Mouse (Mus musculus): Measurements from ENCODE around the gene Ampd3.

The Ampd3 gene

GRCm38 (mm10) chr7:110772343-110772742 lies 4.3 kb downstream of the Ampd3 start:
- no peak for DNase-seq

- peak; percentile 50 to 66 for DNase-seq
Measured at GRCm38 (mm10) chr7:110773204-110774002, 5.4 kb downstream of the Ampd3 start.

DNA sequence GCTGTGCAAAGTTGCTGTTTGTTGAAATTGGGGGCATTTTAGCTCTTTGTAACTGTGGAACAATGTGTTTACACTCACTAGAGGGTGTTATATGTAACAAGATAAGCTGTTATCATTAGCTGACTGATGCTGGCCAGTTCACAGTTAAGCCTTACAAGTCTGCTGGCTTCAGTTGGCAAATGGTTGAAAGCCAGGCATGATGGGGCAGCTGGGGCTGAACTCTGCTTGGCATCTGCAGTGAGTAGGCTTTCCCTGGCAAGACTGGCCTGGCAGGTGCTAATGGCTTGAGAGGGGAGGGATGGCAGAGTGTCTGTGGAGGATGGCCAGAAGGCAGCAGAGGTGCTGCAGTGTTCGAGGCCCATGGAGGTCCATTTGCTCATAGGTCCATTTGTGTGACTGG lies 6.1 kb downstream of the Ampd3 start:
- peak; percentile 25 to 40 for DNase-seq

- DNase-seq, result no peak
Measured at GRCm38 (mm10) chr7:110774674-110775073, 6.7 kb downstream of the Ampd3 start.

DNA sequence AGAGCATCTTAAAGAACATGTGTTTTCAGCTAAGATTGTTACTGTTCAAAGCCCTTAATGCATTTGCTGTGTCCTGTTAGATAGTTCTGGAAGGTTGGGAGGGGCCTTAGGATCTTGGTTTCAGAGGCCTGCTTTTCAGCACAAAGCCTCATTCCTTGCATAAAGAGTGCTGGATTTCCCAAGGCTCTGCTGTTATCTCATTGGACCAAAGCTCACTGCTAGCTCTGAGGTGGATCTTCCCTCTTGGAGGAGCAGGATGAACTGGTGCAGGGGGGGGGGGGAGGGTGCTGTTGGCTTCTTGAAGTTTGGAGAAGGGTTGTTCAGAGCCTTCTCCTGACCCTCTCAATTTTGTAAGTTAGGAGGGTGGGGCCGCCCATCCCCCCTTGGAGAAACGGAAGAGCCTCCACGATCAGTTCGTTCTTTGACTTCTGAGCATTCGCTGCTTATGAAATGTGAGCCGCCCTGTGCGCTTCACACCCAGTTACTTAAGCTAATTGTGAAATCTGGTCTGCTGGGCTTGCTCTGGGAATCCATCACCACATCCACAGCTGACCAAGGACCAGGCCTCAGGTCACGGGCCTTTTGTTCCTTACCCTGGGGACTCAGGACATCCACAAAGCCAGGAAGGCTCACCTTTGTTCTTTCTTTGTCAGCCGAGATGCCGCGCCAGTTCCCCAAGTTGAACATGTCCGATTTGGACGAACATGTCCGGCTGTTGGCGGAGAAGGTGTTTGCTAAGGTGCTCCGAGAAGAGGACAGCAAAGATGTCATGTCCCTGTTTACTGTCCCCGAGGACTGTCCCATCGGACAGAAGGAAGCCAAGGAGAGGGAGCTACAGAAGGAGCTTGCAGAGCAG lies 9.4 kb downstream of the Ampd3 start:
- no peak for DNase-seq

- DNase-seq, result no peak
Measured at GRCm38 (mm10) chr7:110778933-110779332, 10.9 kb downstream of the Ampd3 start.

- DNase-seq, result peak in 1 of 2 experiments; percentile 38
Measured at GRCm38 (mm10) chr7:110779605-110780111, 11.7 kb downstream of the Ampd3 start.

DNA sequence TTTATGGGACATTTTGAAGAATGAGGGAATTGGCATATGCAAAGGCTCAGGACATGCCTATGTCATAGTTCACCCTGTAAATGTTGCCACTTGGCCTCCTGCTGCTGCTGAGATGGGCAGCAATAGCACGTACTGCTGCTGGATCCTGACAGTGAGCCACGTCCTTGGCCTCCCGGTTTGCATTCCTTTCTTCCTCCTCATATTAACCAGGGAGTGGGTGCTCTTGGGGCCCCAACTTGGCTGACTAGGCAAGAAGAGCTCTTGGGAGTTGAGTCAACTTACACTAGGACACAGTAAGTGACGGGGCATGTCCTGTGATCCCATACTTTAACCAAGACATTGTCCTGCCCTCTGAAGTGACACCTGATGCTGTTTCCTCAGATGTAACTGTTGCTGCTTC lies 12.5 kb downstream of the Ampd3 start:
- no peak for DNase-seq

GRCm38 (mm10) chr7:110781231-110781711 lies 13.3 kb downstream of the Ampd3 start:
- peak; percentile 51 to 73 for DNase-seq

DNA sequence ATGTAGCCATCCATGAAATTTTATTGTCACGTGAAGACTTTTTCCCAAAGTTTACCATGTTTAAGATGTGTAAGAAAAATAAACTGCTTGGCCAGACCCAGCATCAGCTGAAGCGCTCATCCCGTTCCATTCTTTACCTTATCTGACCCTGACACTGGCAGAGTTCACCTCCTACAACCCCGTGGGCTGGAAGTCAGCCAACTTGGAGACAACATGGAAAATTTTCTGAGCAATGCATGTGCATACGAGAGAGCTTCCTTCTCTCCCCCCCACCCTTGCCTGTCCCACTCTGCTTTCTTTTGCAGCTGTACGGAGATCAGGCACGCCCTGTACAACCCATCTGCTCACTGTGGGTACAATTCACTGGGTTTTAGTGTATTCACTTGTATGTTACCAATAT lies 14.1 kb downstream of the Ampd3 start:
- DNase-seq, result peak in 1 of 2 experiments; percentile 45

DNA sequence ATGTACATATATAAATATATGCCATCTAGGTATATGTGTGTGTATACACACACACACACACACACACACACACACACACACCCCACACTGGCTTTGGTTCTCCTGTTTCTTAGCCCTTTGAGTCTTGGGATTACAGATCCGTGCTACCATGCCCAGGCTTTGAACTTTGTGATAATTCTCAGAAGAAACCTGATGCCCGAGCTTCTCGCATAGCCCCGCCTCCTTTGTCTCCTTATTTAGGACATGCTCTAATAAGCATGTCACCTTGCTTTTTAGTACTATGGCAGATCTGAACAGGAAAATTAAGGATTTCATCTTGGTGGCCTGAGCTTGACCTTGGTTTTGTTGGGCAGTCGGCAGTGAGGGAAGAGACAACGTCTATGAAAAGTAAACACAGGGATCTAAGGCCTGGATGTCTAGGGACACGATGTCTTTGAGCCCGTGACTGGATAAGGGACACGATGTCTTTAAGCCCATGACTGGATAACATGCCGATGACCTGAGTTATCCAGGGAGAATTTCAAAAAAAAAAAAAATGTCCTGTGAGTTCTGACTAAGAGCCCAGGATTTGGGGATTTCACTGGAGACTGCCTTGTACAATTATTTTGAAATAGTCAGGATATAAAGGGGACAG lies 15.0 kb downstream of the Ampd3 start:
- DNase-seq, result no peak

- no peak for DNase-seq
Measured at GRCm38 (mm10) chr7:110784965-110785364, 17.0 kb downstream of the Ampd3 start.

DNA sequence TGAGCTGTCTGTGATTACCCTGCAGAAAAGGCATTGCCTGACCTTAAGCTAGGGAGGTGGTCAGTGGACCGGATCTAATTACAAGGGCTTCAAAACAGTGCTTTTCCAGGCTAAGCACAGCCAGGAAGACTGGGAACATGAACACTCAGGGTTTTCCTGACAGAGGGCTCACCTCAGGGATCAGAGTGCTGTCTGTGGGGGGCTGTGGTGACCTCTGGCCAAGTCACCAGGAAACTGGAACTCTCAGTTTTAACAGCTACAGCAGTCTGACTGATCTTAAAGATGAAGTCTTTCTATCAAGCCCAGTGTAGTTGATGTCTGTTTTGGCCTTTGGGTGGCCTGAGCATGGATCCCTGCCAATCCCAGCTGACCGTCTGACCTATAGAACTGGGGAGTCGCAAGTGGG lies 17.7 kb downstream of the Ampd3 start:
- no peak for DNase-seq

- no peak for DNase-seq
Measured at GRCm38 (mm10) chr7:110787310-110787709, 19.3 kb downstream of the Ampd3 start.

DNA sequence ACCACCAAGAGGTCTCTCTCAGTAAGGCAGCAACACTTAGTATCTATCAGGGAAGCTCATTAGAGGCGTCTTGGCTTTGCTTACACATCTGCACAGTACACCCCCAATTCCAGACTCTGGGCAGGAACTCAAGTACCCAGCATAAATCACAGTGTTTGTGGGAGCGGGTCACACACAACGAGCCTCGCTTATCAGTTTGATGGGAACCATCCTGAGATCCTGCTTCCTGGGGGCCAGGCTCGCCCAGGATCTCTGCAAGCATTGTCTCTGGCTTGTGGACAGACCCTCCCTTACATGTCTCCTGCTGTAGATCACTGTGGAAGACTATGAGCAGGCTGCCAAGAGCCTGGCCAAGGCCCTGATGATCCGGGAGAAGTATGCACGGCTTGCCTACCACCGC lies 22.9 kb downstream of the Ampd3 start:
- no peak for DNase-seq

GRCm38 (mm10) chr7:110792201-110792600 lies 24.2 kb downstream of the Ampd3 start:
- no peak for DNase-seq

GRCm38 (mm10) chr7:110792834-110793233 lies 24.8 kb downstream of the Ampd3 start:
- DNase-seq, result no peak

- no peak for DNase-seq
Measured at GRCm38 (mm10) chr7:110794722-110795121, 26.7 kb downstream of the Ampd3 start.

DNA sequence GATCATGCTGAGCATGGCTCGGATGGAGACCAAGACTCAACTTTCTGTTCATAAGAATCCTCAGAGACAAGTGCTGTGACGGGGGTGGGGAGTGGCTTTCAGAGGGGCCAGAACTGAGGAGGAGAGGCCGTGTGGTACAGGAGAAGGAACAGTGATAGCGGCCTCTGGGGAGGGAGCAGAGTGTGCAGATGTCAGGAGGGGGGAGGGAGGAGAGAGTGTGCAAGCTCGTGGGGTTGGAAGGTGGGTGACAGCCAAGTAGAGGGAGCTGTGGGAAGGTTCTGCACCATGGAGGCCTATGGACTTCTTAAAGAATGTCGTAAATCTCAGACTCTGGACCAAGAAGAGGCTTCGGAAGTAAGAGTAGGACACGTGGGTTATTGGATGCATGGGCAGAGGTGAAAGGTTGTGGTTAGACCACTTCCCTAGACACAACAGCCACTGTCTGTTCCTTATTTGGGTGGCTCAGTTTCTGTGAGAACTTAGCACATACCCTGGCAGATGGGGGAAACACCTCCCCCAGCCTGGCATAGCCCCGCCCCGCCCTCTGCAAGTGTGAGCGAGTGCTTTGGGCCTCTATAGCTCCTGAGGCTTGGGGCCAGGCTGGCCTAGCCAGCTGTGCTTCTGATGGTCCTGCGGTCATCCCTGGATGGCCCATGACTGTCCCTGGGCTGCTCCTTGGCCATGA lies 28.5 kb downstream of the Ampd3 start:
- no peak for DNase-seq

GRCm38 (mm10) chr7:110797722-110798409 lies 29.9 kb downstream of the Ampd3 start:
- DNase-seq, result no peak

DNA sequence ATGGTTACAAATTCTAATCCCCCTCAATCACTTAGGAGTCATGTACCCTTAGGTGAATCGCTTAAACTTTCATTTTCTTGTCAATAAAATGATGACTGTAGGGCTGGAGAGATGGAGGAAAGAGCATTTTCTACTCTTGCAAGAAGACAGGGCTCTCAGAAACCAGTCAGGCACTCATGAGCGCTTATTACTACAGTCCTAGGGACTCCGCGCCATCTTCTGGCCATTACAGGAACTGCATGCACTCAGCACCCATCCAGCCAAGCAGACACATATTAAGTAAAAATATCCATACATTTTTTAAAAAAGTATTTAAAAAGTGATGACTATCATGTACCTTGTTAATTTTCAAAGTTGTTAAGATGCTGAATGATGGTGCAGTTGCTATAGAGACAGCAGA lies 33.0 kb downstream of the Ampd3 start:
- DNase-seq, result peak; percentile 85 to 90

GRCm38 (mm10) chr7:110803131-110803530 lies 35.1 kb downstream of the Ampd3 start:
- no peak for DNase-seq

All from cerebellum, postnatal 25 days (tissue).